9 mouse cellular contexts compared by ENCODE assay signal in the genomic region with DNA sequence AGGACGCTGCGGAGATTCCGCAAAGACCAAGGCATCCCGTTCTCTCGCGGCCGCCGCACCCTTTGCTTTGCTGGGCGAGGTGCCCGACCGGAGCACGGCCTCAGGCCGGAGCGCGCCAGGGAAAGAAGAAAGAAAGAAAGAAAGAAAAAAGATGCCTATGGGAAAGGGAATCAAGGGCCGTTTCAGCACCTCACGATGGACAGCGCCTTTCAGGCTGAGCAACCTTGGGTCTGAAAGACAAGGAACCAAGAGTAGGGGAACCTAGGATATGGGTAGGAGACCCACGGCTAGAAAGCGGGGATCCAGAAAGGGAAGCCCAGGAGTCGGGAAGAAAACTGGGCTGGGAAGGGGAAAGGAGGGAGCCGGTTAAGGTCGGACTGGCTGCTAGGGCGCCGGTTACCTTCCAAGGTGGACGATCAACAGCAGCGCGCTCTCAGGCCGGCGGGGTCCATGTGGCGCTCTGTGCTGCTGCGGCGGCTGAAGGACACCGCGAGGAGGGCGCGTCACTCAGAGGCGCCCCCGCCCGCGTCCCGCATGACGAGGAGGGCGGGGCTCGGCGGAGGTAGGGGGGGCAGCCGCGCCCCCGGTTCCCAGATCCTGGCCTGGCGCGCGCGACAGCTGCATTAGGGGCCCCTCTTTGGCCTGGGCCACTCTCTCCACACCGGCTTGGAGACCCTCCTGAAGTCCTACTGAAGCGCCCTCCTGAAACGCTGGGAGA. TPM values are rescaled to one million over a fixed set of nuclear protein-coding genes. Genes with fewer than 3 reads are reported as not detected.
DNase-seq lines count a peak whose midpoint lies in the region; ATAC-seq lines count a peak whose summit lies in the region.
"Had no signal": no experiment of that assay in that cellular context is flagged by ENCODE, and none has a peak within 500 bp of the region (broad histone marks: within the 10 kb centered on the region; RNA-seq: fewer than 3 reads in every experiment).

A gene (minus strand): TSS at position 536 of the 718 bp plus-strand sequence.

- DNase-seq in ES-CJ7 (ENCODE audit: low read depth, low spot score), result peak; percentile 67
- peak; percentile 47 for DNase-seq in adrenal gland, adult 8-10 months
- DNase-seq in embryo, embryonic 9.5 days (ENCODE audit: extremely low spot score), result peak; percentile 72
- peak; percentile 51 to 73 for DNase-seq in kidney, postnatal 25 days
- peak; percentile 45 for DNase-seq in ovary, postnatal 10 days (ENCODE audit: low spot score)
- DNase-seq in spleen, adult 12 weeks (ENCODE audit: low spot score), result no peak

- no peak within 1 kb of the TSS for H3K9ac ChIP-seq in heart, embryonic 15.5 days
- no peak within 1 kb of the TSS for H3K9ac ChIP-seq in liver, embryonic 15.5 days

- H3K9me3 ChIP-seq in heart, embryonic 15.5 days (replicated peaks), result no peaks in the 10 kb centered on the region
- no peaks in the 10 kb centered on the region for H3K9me3 ChIP-seq in liver, embryonic 15.5 days (replicated peaks)

- under 1% methylated on average over 56 of the region's 56 CpGs for WGBS in heart, embryonic 15.5 days
- WGBS in liver, embryonic 15.5 days (ENCODE audit: insufficient replicate concordance), result 3% methylated on average over 43 of the region's 56 CpGs

- peaks cover 38% of the 10 kb centered on the region for H3K27me3 ChIP-seq in heart, embryonic 15.5 days
- peaks cover 75% of the 10 kb centered on the region for H3K27me3 ChIP-seq in liver, embryonic 15.5 days

- no peak within 1 kb of the TSS for H3K27ac ChIP-seq in heart, embryonic 15.5 days
- no peak within 1 kb of the TSS for H3K27ac ChIP-seq in liver, embryonic 15.5 days (replicated peaks)

- H3K4me2 ChIP-seq in heart, embryonic 15.5 days, result peak within 1 kb of the TSS; percentile 71
- peak within 1 kb of the TSS; percentile 25; the same call in 1 of the 2 replicates for H3K4me2 ChIP-seq in liver, embryonic 15.5 days

- ATAC-seq in heart, embryonic 15.5 days (replicated peaks; ENCODE audit: insufficient number of reproducible peaks, insufficient read depth, low FRiP score, low read depth), result peak; percentile 70; the same call in 1 of the 2 replicates
- ATAC-seq in liver, embryonic 15.5 days (ENCODE audit: insufficient read depth), result no peak

- no peaks in the 10 kb centered on the region for H3K36me3 ChIP-seq in heart, embryonic 15.5 days
- no peaks in the 10 kb centered on the region for H3K36me3 ChIP-seq in liver, embryonic 15.5 days (replicated peaks)

- H3K4me1 ChIP-seq in heart, embryonic 15.5 days (replicated peaks), result peaks cover 11% of the 10 kb centered on the region
- no peaks in the 10 kb centered on the region; the same call in 1 of the 2 replicates for H3K4me1 ChIP-seq in liver, embryonic 15.5 days (replicated peaks)

- peak within 1 kb of the TSS; percentile 39 for H3K4me3 ChIP-seq in heart, embryonic 15.5 days
- no peak within 1 kb of the TSS for H3K4me3 ChIP-seq in liver, embryonic 15.5 days (replicated peaks)

RNA-seq across cellular contexts. Expression of the gene that starts here (rescaled TPM):
- 1 to 10 TPM; 2.0 to 4.7 (median 3.6) TPM for total RNA-seq in adrenal gland, adult 8-10 months (2022)
- 0.66 and 1.9 TPM in 2 replicates for polyA plus RNA-seq in heart, embryonic 15.5 days (2015; fragmentation: Nextera tagmentation; extraction: Ambion mirVana)
- polyA plus RNA-seq in liver, embryonic 15.5 days (2015; fragmentation: Nextera tagmentation; extraction: Ambion mirVana), result 0.08 TPM in 1 of 2 replicates, not detected in the other
- total RNA-seq: hematopoietic stem cell, adult 5-6 weeks had no signal
